In genomic region chr2:147012623-147013184, GRCm38 (mm10) we compare ENCODE assay signal across 8 mouse cellular contexts. TPM values are rescaled to one million over a fixed set of nuclear protein-coding genes. Genes with fewer than 3 reads are reported as not detected.
DNase-seq lines count a peak whose midpoint lies in the region; ATAC-seq and TF ChIP-seq lines count a peak whose summit lies in the region.

Gene Xrn2, plus strand, starts transcription at chr2:147012996.

- H3K27me3 ChIP-seq in Patski, result no peaks in the 10 kb centered on the region
- H3K27me3 ChIP-seq in hindbrain, embryonic 13.5 days, result no peaks in the 10 kb centered on the region

- in situ Hi-C loops in Patski (cut with MboI; ENCODE audit: low pct_unique_long_range_greater_than_20kb), result no loop called here

- CTCF ChIA-PET in Patski (lab: Charles Lee), result interaction anchor here (1.2 to 5.6 kb wide), 2 partner anchors 14 to 54 kb away, joined by 3 to 19 read pairs; no protein-coding TSS in a partner anchor

- peak within 1 kb of the TSS; percentile 83 for H3K4me3 ChIP-seq in hindbrain, embryonic 13.5 days

- H3K9ac ChIP-seq in hindbrain, embryonic 13.5 days, result peak within 1 kb of the TSS; percentile 85

- TF ChIP-seq CTCF in Patski (IDR thresholded peaks at IDR 0.05), result no peak

- no peaks in the 10 kb centered on the region; the same call in 1 of the 2 replicates for H3K36me3 ChIP-seq in hindbrain, embryonic 13.5 days

- H3K9me3 ChIP-seq in hindbrain, embryonic 13.5 days, result no peaks in the 10 kb centered on the region

- peak; percentile 69 for DNase-seq in Patski (ENCODE audit: low read depth, low spot score)
- DNase-seq in cerebellum, postnatal 14 days, result peak; percentile 98
- peak; percentile 95 to 98 for DNase-seq in frontal cortex, postnatal 14 days (ENCODE audit: low spot score in 2 of 2)
- DNase-seq in layer of hippocampus, postnatal 25 days (ENCODE audit: extremely low spot score in 1 of 2, low spot score in 1 of 2), result peak; percentile 91 to 97
- DNase-seq in lung, postnatal 25 days (ENCODE audit: low spot score), result peak; percentile 97
- DNase-seq in retina, embryonic 14.5 days (ENCODE audit: low spot score), result peak; percentile 95
- DNase-seq in thymus, postnatal 4 days, result peak; percentile 95

- H3K4me2 ChIP-seq in hindbrain, embryonic 13.5 days, result peak within 1 kb of the TSS; percentile 70

- POLR2A ChIA-PET in Patski (lab: Charles Lee), result interaction anchor here (0.6 kb wide), 1 partner anchor 9 kb away, joined by 3 read pairs; no protein-coding TSS in a partner anchor

- under 1% methylated on average over 37 of the region's 37 CpGs for WGBS in hindbrain, embryonic 13.5 days

- peak; percentile 83 for ATAC-seq in Patski
- ATAC-seq in hindbrain, embryonic 13.5 days (ENCODE audit: low FRiP score), result peak; percentile 97

- peaks cover 31% of the 10 kb centered on the region for H3K4me1 ChIP-seq in hindbrain, embryonic 13.5 days (replicated peaks)

- H3K27ac ChIP-seq in hindbrain, embryonic 13.5 days, result peak within 1 kb of the TSS; percentile 98

RNA-seq across cellular contexts. Expression of gene Xrn2, which starts in this region (rescaled TPM):
- 85.6 TPM for polyA plus RNA-seq in Patski (2021)
- polyA plus RNA-seq in hindbrain, embryonic 13.5 days (2015; fragmentation: Nextera tagmentation; extraction: Ambion mirVana), result 75.6 and 77.8 TPM in 2 replicates
- total RNA-seq in layer of hippocampus, postnatal 25 days (2021), result 10 to 100 TPM; 41.6 to 58.6 TPM

Comparison
In these comparisons a context has a peak if more than half of its experiments do, and no peak if none do; other contexts are left out.
1. Peak in every context shown above with its lines: DNase-seq, ATAC-seq, H3K4me3 ChIP-seq and H3K27ac ChIP-seq.